Mouse (Mus musculus) CH12.LX (cell line): ENCODE measurements at regions not wholly inside any gene's neighbourhood (a gene's known extent, or its start where the extent isn't known, plus 50 kb on each side); places are given as distances from the start of the nearest gene placed in this dataset.

Experiments used
- DNase-seq: peaks from one replicate; pipeline ENCODE4 v3.0.0-alpha.2; 2013; ENCODE audit errors: extremely low read depth
- H3K27ac ChIP-seq: 2 replicates; pipeline ENCODE4 v1.5.1; 2012; ENCODE audit warnings: low read depth, mild to moderate bottlenecking, control low read depth, moderate library complexity; ENCODE audit not compliant: insufficient read depth
- H3K27me3 ChIP-seq: replicated peaks from 2 replicates; pipeline ENCODE3; 2012; ENCODE audit warnings: inconsistent platforms
- H3K36me3 ChIP-seq, 2 experiments: replicated peaks in 1 of 2; 2 replicates each; pipeline versions ENCODE3 to v1.6.1; 2012; ENCODE audit warnings: inconsistent platforms in 1 of 2, low read length in 1 of 2, mild to moderate bottlenecking in 1 of 2, mixed read lengths in 1 of 2, moderate library complexity in 1 of 2; ENCODE audit not compliant: control insufficient read depth in 1 of 2, insufficient read depth in 1 of 2
- H3K4me1 ChIP-seq, 2 experiments: 2 replicates each; pipeline ENCODE4 v1.6.1; 2012; ENCODE audit warnings: inconsistent platforms in 1 of 2, moderate library complexity in 1 of 2; ENCODE audit not compliant: insufficient read depth in 2 of 2, control insufficient read depth in 1 of 2
- H3K4me2 ChIP-seq: 2 replicates; pipeline ENCODE4 v1.6.1; 2012; ENCODE audit warnings: low read depth, mild to moderate bottlenecking, control low read depth; ENCODE audit not compliant: poor library complexity, insufficient read depth, severe bottlenecking
- H3K4me3 ChIP-seq, 3 experiments: fragments of 150-350 bp in 1 of 3; sonication (generic) in 1 of 3; replicated peaks in 1 of 3; 2 replicates each; pipeline versions ENCODE3 to v1.5.1; 2011 to 2012; ENCODE audit warnings: low read depth in 2 of 3, low read length in 2 of 3, mild to moderate bottlenecking in 2 of 3, moderate library complexity in 2 of 3, control low read depth in 1 of 3, improper control_type of control experiment in 1 of 3, inconsistent platforms in 1 of 3, mixed read lengths in 1 of 3; ENCODE audit not compliant: poor library complexity in 1 of 3
- H3K79me2 ChIP-seq: replicated peaks from 2 replicates; pipeline ENCODE4 v1.6.1; 2012; ENCODE audit warnings: mild to moderate bottlenecking, moderate library complexity; ENCODE audit not compliant: control insufficient read depth, poor library complexity, insufficient read depth, severe bottlenecking; ENCODE audit errors: extremely low read depth
- H3K9ac ChIP-seq: 2 replicates; pipeline ENCODE4 v1.6.1; 2012; ENCODE audit warnings: low read depth, mild to moderate bottlenecking, control low read depth, moderate library complexity; ENCODE audit not compliant: insufficient read depth
- H3K9me3 ChIP-seq: replicated peaks from 2 replicates; pipeline ENCODE3; 2012; ENCODE audit warnings: low read length, inconsistent platforms, mixed read lengths
- BHLHE40 ChIP-seq: IDR thresholded peaks from 2 replicates; pipeline ENCODE4 v1.6.1; 2011; ENCODE audit warnings: mild to moderate bottlenecking, low read depth, low read length, improper control_type of control experiment
- CTCF ChIP-seq, 2 experiments: IDR thresholded peaks in 1 of 2; conservative IDR thresholded peaks in 1 of 2; 2 replicates each; pipeline ENCODE4 v1.5.1; 2011 to 2012; ENCODE audit warnings: low read depth in 2 of 2, low read length in 2 of 2, improper control_type of control experiment in 1 of 2, inconsistent platforms in 1 of 2, mild to moderate bottlenecking in 1 of 2, moderate library complexity in 1 of 2
- ELF1 ChIP-seq: IDR thresholded peaks from 2 replicates; pipeline ENCODE4 v1.6.1; 2014; ENCODE audit warnings: low read depth, mild to moderate bottlenecking, inconsistent platforms, low read length, improper control_type of control experiment
- GABPA ChIP-seq: IDR thresholded peaks from 2 replicates; pipeline ENCODE4 v1.6.1; 2012; ENCODE audit warnings: low read depth, low read length, improper control_type of control experiment, inconsistent platforms; ENCODE audit not compliant: insufficient replicate concordance
- HCFC1 ChIP-seq: IDR thresholded peaks from 2 replicates; pipeline ENCODE4 v1.6.1; 2012; ENCODE audit warnings: low read depth, mild to moderate bottlenecking, inconsistent platforms, low read length, improper control_type of control experiment
- MAFK ChIP-seq: IDR thresholded peaks from 2 replicates; pipeline ENCODE4 v1.6.1; 2011; ENCODE audit warnings: low read length, improper control_type of control experiment; ENCODE audit not compliant: insufficient replicate concordance
- MAZ ChIP-seq: IDR thresholded peaks from 2 replicates; pipeline ENCODE4 v1.6.1; 2012; ENCODE audit warnings: low read depth, mild to moderate bottlenecking, inconsistent platforms, low read length, improper control_type of control experiment, moderate library complexity
- MEF2A ChIP-seq: IDR thresholded peaks from 2 replicates; pipeline ENCODE4 v1.6.1; 2014; ENCODE audit warnings: low read depth, mild to moderate bottlenecking, inconsistent platforms, low read length, improper control_type of control experiment, borderline replicate concordance
- MXI1 ChIP-seq: IDR thresholded peaks from 2 replicates; pipeline ENCODE4 v1.6.1; 2011; ENCODE audit warnings: mild to moderate bottlenecking, low read depth, low read length, improper control_type of control experiment
- PAX5 ChIP-seq: IDR thresholded peaks from 2 replicates; pipeline ENCODE4 v1.6.1; 2012; ENCODE audit warnings: low read length, inconsistent platforms, mixed read lengths
- POLR2AphosphoS2 ChIP-seq: IDR thresholded peaks from 2 replicates; pipeline ENCODE4 v1.6.1; 2011; ENCODE audit warnings: low read depth, low read length, improper control_type of control experiment
- RAD21 ChIP-seq: IDR thresholded peaks from 2 replicates; pipeline ENCODE4 v1.6.1; 2011; ENCODE audit warnings: low read depth, mild to moderate bottlenecking, low read length, improper control_type of control experiment, moderate library complexity
- RCOR1 ChIP-seq: conservative IDR thresholded peaks from 2 replicates; pipeline ENCODE4 v1.6.1; 2012; ENCODE audit warnings: low read depth, mild to moderate bottlenecking, inconsistent platforms, low read length, improper control_type of control experiment
- SMC3 ChIP-seq: IDR thresholded peaks from 2 replicates; pipeline ENCODE4 v1.6.1; 2011; ENCODE audit warnings: low read depth, low read length, improper control_type of control experiment
- TBP ChIP-seq: conservative IDR thresholded peaks from 2 replicates; pipeline ENCODE4 v1.6.1; 2011; ENCODE audit warnings: low read depth, low read length, improper control_type of control experiment
- ZC3H11A ChIP-seq: IDR thresholded peaks from 2 replicates; pipeline ENCODE4 v1.6.1; 2012; ENCODE audit warnings: low read depth, mild to moderate bottlenecking, inconsistent platforms, low read length, improper control_type of control experiment
- ZKSCAN1 ChIP-seq: IDR thresholded peaks from 2 replicates; pipeline ENCODE4 v1.6.1; 2012; ENCODE audit warnings: low read depth, inconsistent platforms, low read length, improper control_type of control experiment, borderline replicate concordance
- dilution Hi-C: fragments of 300-500 bp; cut with MboI; formaldehyde crosslinking; loops from 2 replicates; pipeline ENCODE4 v1.14.3; 2020; ENCODE audit warnings: low sequenced_read_pairs; ENCODE audit not compliant: extremely low pct_unique_long_range_greater_than_20kb, extremely low pct_ligation_motif_present
- in situ Hi-C: fragments of 300-500 bp; cut with MboI; formaldehyde crosslinking; loops from 3 replicates; pipeline ENCODE4 v1.14.3; 2019; ENCODE audit warnings: low sequenced_read_pairs, low pct_ligation_motif_present, low pct_unique_long_range_greater_than_20kb, mixed read lengths

GRCm38 (mm10) chr3:38227596-38227995 is 257.0 kb downstream of the Ankrd50 start:
- in situ Hi-C loops: no loop called here

GRCm38 (mm10) chr3:38227121-38227520 is 257.5 kb downstream of the Ankrd50 start:
- Histone ChIP-seq H3K27me3 (peaks cover 3% of the 10 kb centered on the region), H3K4me3 (no peak overlapping the region), H3K4me2 (no peak overlapping the region), H3K4me1 (peaks cover 0 to 4% of the 10 kb centered on the region in 2 experiments; a peak in 1 of 4 replicates), H3K9me3 (no peaks in the 10 kb centered on the region), H3K36me3 (no peaks in the 10 kb centered on the region), H3K27ac (no peak overlapping the region), H3K9ac (no peak overlapping the region), H3K79me2 (no peaks in the 10 kb centered on the region)
- in situ Hi-C loops: no loop called here
- dilution Hi-C loops: no loop called here
- TF ChIP-seq MEF2A (no peak), POLR2AphosphoS2 (no peak), ZC3H11A (no peak), GABPA (no peak), MAFK (no peak)
- DNase-seq: no peak

More at GRCm38 (mm10) chr3:38227596-38227995, 257.0 kb downstream of the Ankrd50 start:
- Histone ChIP-seq H3K9me3 (no peaks in the 10 kb centered on the region), H3K4me1 (peaks cover 0 to 4% of the 10 kb centered on the region in 2 experiments; a peak in 1 of 4 replicates), H3K27ac (no peak overlapping the region), H3K79me2 (no peaks in the 10 kb centered on the region), H3K9ac (no peak overlapping the region), H3K4me2 (no peak overlapping the region), H3K4me3 (no peak overlapping the region), H3K27me3 (peaks cover 3% of the 10 kb centered on the region), H3K36me3 (no peaks in the 10 kb centered on the region)
- peak; percentile 32; the same call in 1 of the 2 replicates for TF ChIP-seq MAZ
- no peak for TF ChIP-seq RCOR1
- peak; percentile 81 to 86 for TF ChIP-seq CTCF (conservative IDR thresholded peaks at IDR 0.05 in 1 of 2, IDR thresholded peaks at IDR 0.05 in 1 of 2; ENCODE audit: low read depth in 2 of 2, low read length in 2 of 2)
- peak; percentile 81 for TF ChIP-seq RAD21
- TF ChIP-seq ZC3H11A: peak; percentile 19; the same call in 1 of the 2 replicates
- peak; percentile 84 for TF ChIP-seq SMC3
- no peak for TF ChIP-seq TBP
- peak; percentile 60 for DNase-seq
- dilution Hi-C loops: no loop called here

- Histone ChIP-seq H3K4me3 (no peak overlapping the region), H3K9me3 (no peaks in the 10 kb centered on the region), H3K9ac (no peak overlapping the region), H3K4me1 (peaks cover 0 to 4% of the 10 kb centered on the region in 2 experiments; a peak in 1 of 4 replicates), H3K27ac (no peak overlapping the region), H3K79me2 (no peaks in the 10 kb centered on the region), H3K36me3 (no peaks in the 10 kb centered on the region), H3K4me2 (no peak overlapping the region), H3K27me3 (peaks cover 3% of the 10 kb centered on the region)
- dilution Hi-C loops (no loop called here), in situ Hi-C loops (no loop called here)
- TF ChIP-seq HCFC1: no peak
- no peak for TF ChIP-seq MAFK
- TF ChIP-seq MXI1: no peak
- TF ChIP-seq PAX5: no peak
- no peak for TF ChIP-seq ZC3H11A
- TF ChIP-seq BHLHE40: no peak
- TF ChIP-seq ELF1: no peak
- TF ChIP-seq ZKSCAN1: no peak
- no peak for DNase-seq
Observed at GRCm38 (mm10) chr3:38226147-38226546, 258.5 kb downstream of the Ankrd50 start.
